Mouse (Mus musculus) liver, embryonic 12.5 days (tissue): ENCODE results near the gene Zfp513. TPM values are rescaled to one million over a fixed set of nuclear protein-coding genes. Genes with fewer than 3 reads are reported as not detected.
A peak's percentile ranks its signal among the peaks of the same experiment; 100 is the strongest.
"Not testable (repeated sequence)": the region's sequence is repeated elsewhere in the genome, so short reads cannot be mapped to it uniquely, and the experiment has no call there.

ENCODE experiments used
- ATAC-seq: fragments of 200-750 bp; cut with Nextera tagmentation; 2 replicates; pipeline ENCODE4 v1.8.0; 2017; ENCODE audit warnings: moderate number of reproducible peaks, mild to moderate bottlenecking, moderate library complexity
- H3K27ac ChIP-seq: fragments of 300-500 bp; sonication (generic); 2 replicates; pipeline ENCODE4 v1.5.1; 2016; ENCODE audit warnings: mild to moderate bottlenecking
- H3K27me3 ChIP-seq: fragments of 300-500 bp; sonication (generic); replicated peaks from 2 replicates; pipeline ENCODE4 v1.6.1; 2016; ENCODE audit warnings: mild to moderate bottlenecking, moderate library complexity
- H3K36me3 ChIP-seq: fragments of 300-500 bp; sonication (generic); 2 replicates; pipeline ENCODE4 v1.6.1; 2016; ENCODE audit warnings: mild to moderate bottlenecking, moderate library complexity
- H3K4me1 ChIP-seq: fragments of 300-500 bp; sonication (generic); 2 replicates; pipeline ENCODE4 v1.6.1; 2016
- H3K4me2 ChIP-seq: fragments of 300-500 bp; sonication (generic); 2 replicates; pipeline ENCODE4 v1.6.1; 2016; ENCODE audit warnings: mild to moderate bottlenecking, moderate library complexity
- H3K4me3 ChIP-seq: fragments of 300-500 bp; sonication (generic); 2 replicates; pipeline ENCODE4 v1.5.1; 2016; ENCODE audit warnings: mild to moderate bottlenecking, moderate library complexity
- H3K9ac ChIP-seq: fragments of 300-500 bp; sonication (generic); 2 replicates; pipeline ENCODE4 v1.6.1; 2016; ENCODE audit warnings: mild to moderate bottlenecking, moderate library complexity
- H3K9me3 ChIP-seq: fragments of 300-500 bp; sonication (generic); replicated peaks from 2 replicates; pipeline ENCODE4 v1.6.1; 2016; ENCODE audit warnings: mild to moderate bottlenecking, moderate library complexity
- WGBS: fragments of 180-500 bp; shearing (Covaris S2); methylation state at CpG from one replicate; pipeline ENCODE4 v1.1.7; 2016; ENCODE audit not compliant: insufficient replicate concordance; 5-methylcytosine and 5-hydroxymethylcytosine counted together
- polyA plus RNA-seq: library from polyadenylated mRNA; unstranded; fragments of >200 nt; fragmentation: Nextera tagmentation; extraction: Ambion mirVana; gene quantifications from 2 replicates; pipeline ENCODE4 v1.2.1, GENCODE M21; 2016

Zfp513 gene
- polyA plus RNA-seq, 1 experiment from 2014 or later = 4.5 TPM

GRCm38 (mm10) chr5:31219911-31220447 lies 17.9 kb upstream of the Zfp513 start:
- peak overlapping the region; percentile 99 for H3K9ac ChIP-seq
- peak overlapping the region; percentile 91 for H3K4me2 ChIP-seq
- peak; percentile 48 for ATAC-seq
- H3K27ac ChIP-seq = peak overlapping the region; percentile 96
- no peaks in the 10 kb centered on the region for H3K27me3 ChIP-seq
- WGBS = under 1% methylated on average over 40 of the region's 40 CpGs
- H3K4me1 ChIP-seq = peaks cover 52% of the 10 kb centered on the region
- H3K36me3 ChIP-seq = peaks cover 10% of the 10 kb centered on the region
- H3K4me3 ChIP-seq = peak overlapping the region; percentile 99
- no peaks in the 10 kb centered on the region for H3K9me3 ChIP-seq

GRCm38 (mm10) chr5:31219474-31219873 lies 17.4 kb upstream of the Zfp513 start:
- no peak for ATAC-seq
- WGBS = 1% methylated on average over 11 of the region's 11 CpGs
- H3K9me3 ChIP-seq = no peaks in the 10 kb centered on the region
- peaks cover 57% of the 10 kb centered on the region for H3K4me1 ChIP-seq
- H3K27ac ChIP-seq = peak overlapping the region; percentile 96
- H3K4me3 ChIP-seq = peak overlapping the region; percentile 99
- peak overlapping the region; percentile 99 for H3K9ac ChIP-seq
- H3K36me3 ChIP-seq = peaks cover 11% of the 10 kb centered on the region
- no peaks in the 10 kb centered on the region for H3K27me3 ChIP-seq
- peak overlapping the region; percentile 91 for H3K4me2 ChIP-seq

GRCm38 (mm10) chr5:31219070-31219469 lies 17.0 kb upstream of the Zfp513 start:
- H3K4me1 ChIP-seq = peaks cover 61% of the 10 kb centered on the region
- H3K27me3 ChIP-seq = no peaks in the 10 kb centered on the region
- no peaks in the 10 kb centered on the region for H3K9me3 ChIP-seq
- WGBS = 2% methylated on average over 2 of the region's 2 CpGs
- H3K9ac ChIP-seq = peak overlapping the region; percentile 99
- H3K36me3 ChIP-seq = peaks cover 15% of the 10 kb centered on the region
- H3K4me3 ChIP-seq = peak overlapping the region; percentile 99
- peak overlapping the region; percentile 96 for H3K27ac ChIP-seq
- no peak for ATAC-seq
- peak overlapping the region; percentile 91 for H3K4me2 ChIP-seq

- H3K9me3 ChIP-seq = no peaks in the 10 kb centered on the region
- H3K36me3 ChIP-seq = peaks cover 19% of the 10 kb centered on the region
- peak overlapping the region; percentile 99 for H3K4me3 ChIP-seq
- peak overlapping the region; percentile 91 for H3K4me2 ChIP-seq
- peaks cover 61% of the 10 kb centered on the region for H3K4me1 ChIP-seq
- peak; percentile 55 for ATAC-seq
- WGBS = 19% methylated on average over 7 of the region's 7 CpGs
- no peaks in the 10 kb centered on the region for H3K27me3 ChIP-seq
- peak overlapping the region; percentile 96 for H3K27ac ChIP-seq
- H3K9ac ChIP-seq = peak overlapping the region; percentile 64
Measured at GRCm38 (mm10) chr5:31218294-31218693, 16.2 kb upstream of the Zfp513 start.

- Histone ChIP-seq H3K4me1 (peaks cover 73% of the 10 kb centered on the region), H3K36me3 (peaks cover 19% of the 10 kb centered on the region)
- not testable (repeated sequence) for H3K27me3 ChIP-seq, H3K9ac ChIP-seq, H3K9me3 ChIP-seq, H3K4me3 ChIP-seq, H3K4me2 ChIP-seq, ATAC-seq, H3K27ac ChIP-seq
- WGBS = 66% methylated on average over 6 of the region's 6 CpGs
Measured at GRCm38 (mm10) chr5:31216554-31216953, 14.5 kb upstream of the Zfp513 start.

- ATAC-seq = no peak
- 86% methylated on average over 6 of the region's 6 CpGs for WGBS
Measured at GRCm38 (mm10) chr5:31204421-31204820, 2.3 kb upstream of the Zfp513 start.

GRCm38 (mm10) chr5:31203866-31204265 lies 1.8 kb upstream of the Zfp513 start:
- Histone ChIP-seq H3K27me3 (no peaks in the 10 kb centered on the region), H3K27ac (0 out of 2 replicates have a peak overlapping the region, but pooled peaks have one; percentile 87), H3K36me3 (peaks cover 85% of the 10 kb centered on the region), H3K4me1 (peaks cover 36% of the 10 kb centered on the region), H3K9ac (no peak overlapping the region), H3K4me2 (no peak overlapping the region), H3K9me3 (peaks cover 5% of the 10 kb centered on the region), H3K4me3 (no peak overlapping the region)
- WGBS = 82% methylated on average over 2 of the region's 2 CpGs
- ATAC-seq = no peak

More at GRCm38 (mm10) chr5:31204421-31204820, 2.3 kb upstream of the Zfp513 start:
- Histone ChIP-seq H3K9ac (no peak overlapping the region), H3K27me3 (no peaks in the 10 kb centered on the region), H3K4me1 (peaks cover 31% of the 10 kb centered on the region), H3K4me2 (no peak overlapping the region), H3K36me3 (peaks cover 80% of the 10 kb centered on the region), H3K27ac (no peak overlapping the region), H3K9me3 (peaks cover 5% of the 10 kb centered on the region), H3K4me3 (no peak overlapping the region)

GRCm38 (mm10) chr5:31202933-31203332 lies 830 bp upstream of the Zfp513 start:
- Histone ChIP-seq H3K9ac (peak overlapping the region; percentile 68; the same call in 1 of the 2 replicates), H3K4me1 (peaks cover 36% of the 10 kb centered on the region), H3K27ac (peak overlapping the region; percentile 87), H3K9me3 (peaks cover 5% of the 10 kb centered on the region), H3K4me3 (peak overlapping the region; percentile 80), H3K4me2 (peak overlapping the region; percentile 89), H3K27me3 (no peaks in the 10 kb centered on the region), H3K36me3 (peaks cover 85% of the 10 kb centered on the region)
- WGBS = 79% methylated on average over 7 of the region's 7 CpGs
- no peak for ATAC-seq

GRCm38 (mm10) chr5:31201042-31201741 lies 911 bp downstream of the Zfp513 start:
- H3K27ac ChIP-seq = peak overlapping the region; percentile 80
- peak overlapping the region; percentile 89 for H3K4me2 ChIP-seq
- H3K27me3 ChIP-seq = no peaks in the 10 kb centered on the region
- H3K9me3 ChIP-seq = peaks cover 5% of the 10 kb centered on the region
- ATAC-seq = no peak
- peak overlapping the region; percentile 81 for H3K9ac ChIP-seq
- peak overlapping the region; percentile 80 for H3K4me3 ChIP-seq
- peaks cover 85% of the 10 kb centered on the region for H3K36me3 ChIP-seq
- H3K4me1 ChIP-seq = peaks cover 36% of the 10 kb centered on the region
- 19% methylated on average over 13 of the region's 13 CpGs for WGBS

- Histone ChIP-seq H3K4me2 (peak overlapping the region; percentile 89), H3K9ac (no peak overlapping the region; the same call in 1 of the 2 replicates), H3K36me3 (peaks cover 85% of the 10 kb centered on the region), H3K27me3 (no peaks in the 10 kb centered on the region), H3K4me3 (peak overlapping the region; percentile 80), H3K4me1 (peaks cover 36% of the 10 kb centered on the region), H3K9me3 (peaks cover 5% of the 10 kb centered on the region), H3K27ac (peak overlapping the region; percentile 5; the same call in 1 of the 2 replicates)
- 84% methylated on average over 27 of the region's 27 CpGs for WGBS
- no peak for ATAC-seq
Measured at GRCm38 (mm10) chr5:31200327-31200768, 1.8 kb downstream of the Zfp513 start.

GRCm38 (mm10) chr5:31199893-31200292 lies 2.2 kb downstream of the Zfp513 start:
- peaks cover 85% of the 10 kb centered on the region for H3K36me3 ChIP-seq
- peak overlapping the region; percentile 80; the same call in 1 of the 2 replicates for H3K4me3 ChIP-seq
- peaks cover 40% of the 10 kb centered on the region for H3K4me1 ChIP-seq
- 0 out of 2 replicates have a peak overlapping the region, but pooled peaks have one; percentile 17 for H3K27ac ChIP-seq
- no peaks in the 10 kb centered on the region for H3K27me3 ChIP-seq
- 82% methylated on average over 9 of the region's 9 CpGs for WGBS
- peaks cover 5% of the 10 kb centered on the region for H3K9me3 ChIP-seq
- H3K9ac ChIP-seq = no peak overlapping the region; the same call in 1 of the 2 replicates
- H3K4me2 ChIP-seq = 0 out of 2 replicates have a peak overlapping the region, but pooled peaks have one; percentile 89
- ATAC-seq = no peak

GRCm38 (mm10) chr5:31199321-31199892 lies 2.7 kb downstream of the Zfp513 start:
- H3K27ac ChIP-seq = 0 out of 2 replicates have a peak overlapping the region, but pooled peaks have one; percentile 17
- H3K4me2 ChIP-seq = no peak overlapping the region
- no peak overlapping the region for H3K4me3 ChIP-seq
- H3K27me3 ChIP-seq = no peaks in the 10 kb centered on the region
- H3K36me3 ChIP-seq = peaks cover 85% of the 10 kb centered on the region
- peaks cover 45% of the 10 kb centered on the region for H3K4me1 ChIP-seq
- WGBS = 92% methylated on average over 19 of the region's 19 CpGs
- no peak for ATAC-seq
- peaks cover 5% of the 10 kb centered on the region for H3K9me3 ChIP-seq
- H3K9ac ChIP-seq = no peak overlapping the region
